Mouse (Mus musculus): ENCODE results near the gene Supt4a.

- no peak for TF ChIP-seq CTCF (IDR thresholded peaks at IDR 0.05; ENCODE audit: borderline replicate concordance, insufficient read depth, low read depth, low read length)
- no peak for TF ChIP-seq POLR2A (IDR thresholded peaks at IDR 0.05; ENCODE audit: borderline replicate concordance, insufficient read depth, low read length)
These were observed 17.0 kb upstream of the Supt4a start for GRCm38 (mm10) chr11:87720324-87720723.

All from cerebellum, adult 2 months (tissue).